Comparison of ENCODE assay signal across 8 mouse cellular contexts in the genomic region with DNA sequence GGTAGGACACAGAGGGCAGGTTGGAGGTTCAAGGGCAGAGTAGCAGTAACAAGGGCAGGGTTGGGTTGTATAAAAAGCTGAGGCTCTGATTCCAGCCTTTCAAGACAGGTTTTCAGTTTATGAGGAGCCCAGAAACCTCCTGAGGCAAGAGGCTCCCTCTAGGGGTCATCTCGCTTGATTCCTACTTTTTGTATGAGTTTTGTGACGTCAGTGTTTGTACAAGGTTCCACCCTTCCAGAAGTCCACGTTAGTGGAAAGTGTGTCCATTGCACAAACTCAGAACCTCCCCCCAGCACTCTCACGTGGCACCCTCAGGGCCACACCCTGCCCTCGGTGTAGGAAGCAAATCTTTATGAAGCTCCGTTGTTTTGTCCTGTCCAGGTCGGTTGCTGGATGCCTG. TPM values are rescaled to one million over a fixed set of nuclear protein-coding genes. Genes with fewer than 3 reads are reported as not detected.
DNase-seq lines count a peak whose midpoint lies in the region; ATAC-seq and TF ChIP-seq lines count a peak whose summit lies in the region.

No protein-coding gene starts in this region.

- no peaks in the 10 kb centered on the region for H3K4me1 ChIP-seq in kidney, postnatal 0 days (replicated peaks; ENCODE audit: insufficient read depth, low read length)

- peak; percentile 71 for ATAC-seq in kidney, postnatal 0 days (replicated peaks; ENCODE audit: low FRiP score, low read depth)
- ATAC-seq in megakaryocyte, adult 5-6 weeks (ENCODE audit: poor library complexity, severe bottlenecking), result peak; percentile 94

- H3K36me3 ChIP-seq in kidney, postnatal 0 days (ENCODE audit: insufficient read depth, low read length), result no peaks in the 10 kb centered on the region

- WGBS in kidney, postnatal 0 days, result 24% methylated on average over 7 of the region's 7 CpGs

- peak overlapping the region; percentile 72 for H3K27ac ChIP-seq in gastrocnemius, adult 2 months
- no peak overlapping the region for H3K27ac ChIP-seq in kidney, postnatal 0 days

- DNase-seq in gastrocnemius, adult 2 months, result no peak
- no peak for DNase-seq in gastrocnemius, postnatal 14 days
- DNase-seq in CD4-positive, CD25-positive, alpha-beta regulatory T cell, adult 2 months (ENCODE audit: low read depth, low spot score), result peak; percentile 77
- DNase-seq in brain, embryonic 14.5 days (ENCODE audit: low read depth), result peak; percentile 71
- peak; percentile 63 to 77 for DNase-seq in heart, adult 9 months (ENCODE audit: low spot score in 2 of 2)
- peak; percentile 90 for DNase-seq in kidney, postnatal 0 days (ENCODE audit: low spot score)
- DNase-seq in testis, postnatal 10 days (ENCODE audit: low spot score), result no peak

- intact Hi-C loops in gastrocnemius, adult 2 months (cut with DNase I), result no loop called here
- intact Hi-C loops in gastrocnemius, postnatal 14 days (cut with DNase I; ENCODE audit: low total_unique reads), result no loop called here

- H3K27me3 ChIP-seq in kidney, postnatal 0 days (ENCODE audit: insufficient read depth, low read length), result no peaks in the 10 kb centered on the region

- H3K4me2 ChIP-seq in kidney, postnatal 0 days (ENCODE audit: low read length), result no peak overlapping the region

- TF ChIP-seq POLR2A in brain, embryonic 14.5 days (IDR thresholded peaks at IDR 0.05; ENCODE audit: borderline replicate concordance, extremely low read depth, insufficient read depth, insufficient read length, poor library complexity, severe bottlenecking), result no peak

- H3K4me3 ChIP-seq in gastrocnemius, adult 2 months, result peak overlapping the region; percentile 41
- H3K4me3 ChIP-seq in kidney, postnatal 0 days (replicated peaks; ENCODE audit: low read depth, low read length), result no peak overlapping the region

- TF ChIP-seq CTCF in gastrocnemius, adult 2 months (IDR thresholded peaks at IDR 0.05), result peak; percentile 71
- peak; percentile 55; the same call in 1 of the 2 replicates for TF ChIP-seq CTCF in brain, embryonic 14.5 days (IDR thresholded peaks at IDR 0.05; ENCODE audit: borderline replicate concordance, extremely low read depth, insufficient read depth, insufficient read length)
- peak; percentile 82 for TF ChIP-seq CTCF in kidney, postnatal 0 days (IDR thresholded peaks at IDR 0.05; ENCODE audit: low read depth)

- no peaks in the 10 kb centered on the region for H3K9me3 ChIP-seq in kidney, postnatal 0 days (replicated peaks; ENCODE audit: low read length)

- H3K9ac ChIP-seq in kidney, postnatal 0 days (ENCODE audit: low read depth, low read length), result no peak overlapping the region

RNA-seq across cellular contexts. Expression of gene Tob1, which starts 14.7 kb away (rescaled TPM):
- 100 to 1,000 TPM; 177 to 277 TPM for total RNA-seq in gastrocnemius, adult 2 months (2021)
- total RNA-seq in gastrocnemius, postnatal 14 days (2021), result 100 to 1,000 TPM; 133 to 139 TPM
- 29.6 and 29.9 TPM in 2 replicates for polyA plus RNA-seq in brain, embryonic 14.5 days (2012; rRNA removed)
- polyA plus RNA-seq in kidney, postnatal 0 days (2015; fragmentation: Nextera tagmentation; extraction: Ambion mirVana), result 55.2 and 56.6 TPM in 2 replicates
- total RNA-seq in megakaryocyte, adult 5-6 weeks (2015), result 15.5 and 17.8 TPM in 2 replicates
- 13.5 and 19.3 TPM in 2 replicates for total RNA-seq in megakaryocyte, adult 5-6 weeks (2017)

RNA-seq across cellular contexts. Expression of gene Wfikkn2, which starts 19.8 kb away (rescaled TPM):
- total RNA-seq in gastrocnemius, adult 2 months (2021), result 1 to 10 TPM; 6.9 to 8.3 TPM
- total RNA-seq in gastrocnemius, postnatal 14 days (2021), result 1 to 10 TPM; 2.7 to 2.9 TPM
- polyA plus RNA-seq in brain, embryonic 14.5 days (2012; rRNA removed), result 6.8 and 9.4 TPM in 2 replicates
- polyA plus RNA-seq in kidney, postnatal 0 days (2015; fragmentation: Nextera tagmentation; extraction: Ambion mirVana), result 1.0 and 1.2 TPM in 2 replicates
- total RNA-seq in megakaryocyte, adult 5-6 weeks (2015), result not detected in 2 replicates
- not detected in 2 replicates for total RNA-seq in megakaryocyte, adult 5-6 weeks (2017)

RNA-seq across cellular contexts. Expression of gene Gm21885, which starts 55.7 kb away (rescaled TPM):
- not detected for total RNA-seq in gastrocnemius, adult 2 months (2021)
- total RNA-seq in gastrocnemius, postnatal 14 days (2021), result not detected
- not detected in 2 replicates for polyA plus RNA-seq in brain, embryonic 14.5 days (2012; rRNA removed)
- polyA plus RNA-seq in kidney, postnatal 0 days (2015; fragmentation: Nextera tagmentation; extraction: Ambion mirVana), result 0.28 and 0.71 TPM in 2 replicates
- total RNA-seq in megakaryocyte, adult 5-6 weeks (2015), result not detected in 2 replicates
- not detected in 2 replicates for total RNA-seq in megakaryocyte, adult 5-6 weeks (2017)

Comparison
In these comparisons a context has a peak if more than half of its experiments do, and no peak if none do; other contexts are left out.
1. DNase-seq: peak in CD4-positive, CD25-positive, alpha-beta regulatory T cell, adult 2 months (single experiment), brain, embryonic 14.5 days (single experiment), heart, adult 9 months (2 of 2) and kidney, postnatal 0 days (single experiment); none in gastrocnemius, adult 2 months (single experiment), gastrocnemius, postnatal 14 days (single experiment) and testis, postnatal 10 days (single experiment).
2. RNA of gene Tob1, which starts 14.7 kb away (total RNA-seq): 177 to 277 TPM in gastrocnemius, adult 2 months and 133 to 139 TPM in gastrocnemius, postnatal 14 days; 13.5 to 19.3 TPM in megakaryocyte, adult 5-6 weeks; every median in the first group is over 4 times any median in the second.
3. Peak in every context shown above with its lines, with median percentiles within 50 percentile points of each other: CTCF ChIP-seq.